Mouse (Mus musculus) ES-E14 (cell line): ENCODE data around the gene Lin28b.

ENCODE experiments used
- HCFC1 ChIP-seq: IDR thresholded peaks from 2 replicates; pipeline ENCODE4 v1.6.1; 2012; ENCODE audit warnings: low read length, inconsistent platforms, borderline replicate concordance; ENCODE audit not compliant: insufficient read depth
- MAFK ChIP-seq: IDR thresholded peaks from 2 replicates; pipeline ENCODE4 v1.6.1; 2014; ENCODE audit warnings: mild to moderate bottlenecking, low read depth, low read length, inconsistent platforms; ENCODE audit not compliant: insufficient read depth
- ZC3H11A ChIP-seq: IDR thresholded peaks from 2 replicates; pipeline ENCODE4 v1.6.1; 2012; ENCODE audit warnings: low read depth, mild to moderate bottlenecking, inconsistent platforms, low read length, borderline replicate concordance
- ZNF384 ChIP-seq: IDR thresholded peaks from 2 replicates; pipeline ENCODE4 v1.6.1; 2012; ENCODE audit warnings: low read depth, low read length, inconsistent platforms

DNA sequence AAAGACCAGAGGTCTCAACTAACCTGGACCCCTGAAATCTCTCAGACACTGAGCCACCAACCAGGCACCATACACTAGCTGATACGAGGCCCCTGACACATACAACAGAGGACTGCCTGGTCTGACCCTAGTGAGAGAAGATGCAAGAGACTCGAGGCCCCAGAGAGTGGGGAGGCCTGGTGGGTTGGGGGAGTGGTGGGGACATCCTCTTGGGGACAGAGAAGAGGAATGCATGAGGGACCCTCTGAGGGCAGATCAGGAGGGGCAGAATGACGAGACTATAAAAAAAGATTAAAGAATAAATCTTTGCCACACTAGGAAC, 103.6 kb downstream of the Lin28b start:
- TF ChIP-seq HCFC1, result no peak
- TF ChIP-seq ZC3H11A, result no peak
- TF ChIP-seq MAFK, result no peak
- TF ChIP-seq ZNF384, result no peak
